Mouse (Mus musculus): ENCODE data around the gene Dnajc4. TPM values are rescaled to one million over a fixed set of nuclear protein-coding genes. Genes with fewer than 3 reads are reported as not detected.

The Dnajc4 gene
- 15.7 TPM for polyA plus RNA-seq (2015; fragmentation: Illumina TruSeq; extraction: RNeasy Lipid Tissue Mini Kit (QIAGEN cat#74804); ENCODE audit: insufficient read depth, low read depth, low replicate concordance)

DNA sequence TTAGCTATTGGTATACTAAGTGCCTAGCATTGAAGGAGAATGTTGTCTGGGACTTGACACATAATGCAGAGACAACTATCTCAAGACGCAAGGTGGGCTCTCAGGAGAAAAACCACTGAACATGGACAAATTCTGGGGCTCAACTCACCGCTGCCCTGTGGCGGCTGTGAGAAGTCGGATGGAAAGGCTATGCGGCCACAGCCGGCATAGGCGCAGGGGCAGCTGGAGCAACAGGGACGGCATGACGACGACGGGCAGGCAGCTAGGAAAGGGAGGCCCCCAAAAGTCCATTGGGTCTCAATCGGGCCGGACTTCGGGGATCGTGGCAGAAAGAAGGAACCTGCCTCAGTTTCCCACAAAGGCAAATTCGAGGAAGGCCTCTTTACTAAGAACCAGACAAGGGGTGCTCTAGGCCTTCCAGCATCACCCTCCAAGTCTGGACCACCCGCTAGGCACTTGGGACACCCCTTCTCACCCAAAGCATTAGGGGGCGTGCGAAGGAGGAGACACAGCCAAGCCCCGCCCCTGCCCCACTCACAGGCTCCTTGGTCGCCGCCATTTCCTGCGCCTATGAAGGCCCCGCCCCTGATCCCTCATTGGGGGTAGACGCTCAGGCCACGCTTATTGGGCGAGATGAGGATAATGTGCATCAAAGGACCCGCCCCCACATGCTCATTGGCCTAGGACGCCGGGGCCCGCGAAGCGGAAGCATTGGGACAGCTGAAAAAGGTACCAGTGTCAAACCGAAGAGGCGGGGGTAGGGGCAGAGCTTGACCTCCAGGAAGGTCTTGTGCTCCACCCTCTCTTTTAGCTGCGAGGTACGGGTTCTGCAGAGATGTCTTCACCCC, at the start of gene Dnajc4:
TSS of gene Dnajc4 (minus strand) at position 562 of the 848 bp plus-strand sequence.

DNA sequence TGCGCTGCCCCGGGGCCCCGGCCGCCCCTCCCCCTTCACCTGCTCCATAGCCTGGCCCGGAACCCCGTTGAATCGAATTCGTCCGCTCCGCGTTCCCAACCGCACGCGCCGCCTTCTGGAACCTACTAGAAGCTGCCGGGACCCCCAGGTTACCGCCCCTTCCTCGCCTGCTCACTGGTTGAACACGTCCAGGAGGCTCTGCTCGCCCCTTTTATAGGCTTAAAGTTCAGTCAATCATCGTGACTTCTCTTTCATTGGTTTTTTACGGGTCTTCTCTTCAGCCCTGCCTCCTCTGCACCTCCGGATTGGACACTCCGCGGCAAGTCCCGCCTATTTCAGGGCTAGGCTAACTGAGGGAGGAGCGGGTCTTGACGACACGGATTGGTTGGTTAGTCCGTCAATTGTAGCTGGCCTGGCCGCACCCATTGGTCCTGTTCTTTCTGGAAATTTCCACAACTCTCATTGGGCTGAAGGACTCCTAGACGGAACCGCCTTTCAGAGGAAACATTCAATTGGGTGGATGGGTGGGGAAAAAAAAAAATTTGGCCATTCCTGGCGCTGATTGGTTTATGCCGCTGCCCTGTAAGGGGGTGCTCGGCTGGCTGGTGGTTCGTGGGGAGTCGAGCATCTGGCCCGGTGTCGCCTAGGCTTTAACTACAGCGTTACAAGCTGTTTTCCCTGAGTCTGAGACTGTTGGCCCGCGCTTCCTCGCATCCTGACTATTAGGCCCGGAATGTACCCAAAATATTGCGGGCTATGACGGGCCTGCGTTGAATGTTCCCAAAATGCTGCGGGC, 47.7 kb upstream of the Dnajc4 start, which contains the start of gene Stip1:
TSS of gene Stip1 (minus strand) at position 127 of the 796 bp plus-strand sequence.

DNA sequence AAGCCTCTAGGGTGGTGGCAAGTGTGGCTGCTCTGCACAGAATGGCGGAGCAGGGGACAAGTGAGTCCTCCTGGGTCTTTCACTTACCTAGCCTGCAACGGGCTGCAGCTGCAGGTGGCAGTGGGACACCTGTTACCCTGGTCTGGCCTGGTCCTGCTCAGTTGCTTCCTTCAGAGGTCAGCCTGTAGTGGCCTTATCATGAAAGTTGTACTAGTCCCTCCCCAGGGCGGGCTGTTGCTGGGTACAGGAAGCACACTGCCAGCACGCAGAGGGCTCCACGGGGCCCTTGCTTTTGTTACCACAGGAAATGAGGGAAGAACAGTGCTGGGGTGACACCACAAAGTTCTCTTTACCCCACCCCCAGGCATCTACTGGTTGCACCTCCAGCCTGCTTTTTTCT, 26.8 kb upstream of the Dnajc4 start, which contains the start of gene Fermt3:
TSS of gene Fermt3 (minus strand) at position 279 of the 400 bp plus-strand sequence.

DNA sequence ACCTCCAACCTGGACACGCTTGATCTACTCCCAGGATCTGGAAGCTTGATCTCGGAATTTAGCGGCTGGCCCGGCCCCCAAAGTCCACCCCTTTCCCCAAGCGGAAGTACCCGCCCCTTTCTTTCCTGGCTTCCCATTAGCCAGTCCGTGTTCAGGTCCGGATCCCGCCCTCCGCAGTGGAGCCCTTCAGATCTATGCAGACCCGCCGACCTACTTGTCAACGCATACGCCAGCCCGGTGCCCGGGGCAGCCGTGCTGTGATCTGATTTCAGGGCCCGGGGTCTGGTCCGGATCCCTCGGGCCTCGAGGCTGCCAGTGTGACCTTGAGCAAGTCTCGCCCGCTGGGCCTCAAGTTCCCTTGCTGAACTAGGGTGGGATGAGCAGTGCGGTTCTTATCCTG, 3.6 kb upstream of the Dnajc4 start, which contains the start of the genes Nudt22 and Trpt1:
TSS of gene Nudt22 (minus strand) at position 112 of the 400 bp plus-strand sequence.
TSS of gene Trpt1 (plus strand) at position 126 of the 400 bp plus-strand sequence.

DNA sequence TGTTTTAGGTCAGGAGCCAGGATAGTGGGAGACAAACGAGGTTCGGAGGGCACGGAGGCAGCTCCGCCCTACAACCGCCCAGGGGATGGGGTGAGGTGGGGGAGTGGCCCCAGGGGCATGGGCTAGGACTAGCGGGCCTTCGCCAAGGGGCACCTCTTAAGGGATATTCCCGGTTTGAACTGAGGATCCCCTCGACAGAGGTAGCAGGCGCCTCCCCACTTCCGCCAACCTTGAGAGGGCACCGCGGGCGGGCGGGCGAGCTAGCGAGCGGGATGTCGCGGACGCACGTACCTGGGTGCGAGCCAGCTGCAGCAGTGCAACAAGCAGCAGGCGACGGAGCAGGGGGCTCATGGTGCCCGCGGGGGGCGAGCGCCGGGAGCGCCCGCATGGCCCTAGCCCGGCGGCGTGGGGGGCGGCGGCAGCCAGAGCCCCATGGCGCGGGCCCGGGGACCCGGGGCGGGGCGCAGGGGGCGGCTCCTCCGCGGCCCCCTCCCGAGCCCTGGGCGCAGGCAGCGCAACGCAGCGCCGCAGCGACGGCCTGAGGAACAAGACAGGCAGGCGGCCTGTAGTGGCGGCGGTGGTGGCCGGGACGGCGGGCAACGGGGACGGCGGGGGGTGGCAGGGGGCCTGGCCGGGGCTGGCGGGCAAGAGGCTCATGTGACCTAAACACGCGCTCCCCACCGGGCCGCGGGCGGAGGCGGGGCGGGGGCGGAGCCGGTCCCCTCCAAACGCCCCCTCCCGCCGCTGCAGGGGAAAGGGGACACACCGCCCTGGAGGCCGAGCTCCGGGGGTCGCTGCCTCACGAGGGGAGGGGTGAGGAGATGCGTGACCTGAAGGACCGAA, 5.1 kb downstream of the Dnajc4 start, which contains the start of gene Vegfb:
TSS of gene Vegfb (minus strand) at position 591 of the 843 bp plus-strand sequence.

DNA sequence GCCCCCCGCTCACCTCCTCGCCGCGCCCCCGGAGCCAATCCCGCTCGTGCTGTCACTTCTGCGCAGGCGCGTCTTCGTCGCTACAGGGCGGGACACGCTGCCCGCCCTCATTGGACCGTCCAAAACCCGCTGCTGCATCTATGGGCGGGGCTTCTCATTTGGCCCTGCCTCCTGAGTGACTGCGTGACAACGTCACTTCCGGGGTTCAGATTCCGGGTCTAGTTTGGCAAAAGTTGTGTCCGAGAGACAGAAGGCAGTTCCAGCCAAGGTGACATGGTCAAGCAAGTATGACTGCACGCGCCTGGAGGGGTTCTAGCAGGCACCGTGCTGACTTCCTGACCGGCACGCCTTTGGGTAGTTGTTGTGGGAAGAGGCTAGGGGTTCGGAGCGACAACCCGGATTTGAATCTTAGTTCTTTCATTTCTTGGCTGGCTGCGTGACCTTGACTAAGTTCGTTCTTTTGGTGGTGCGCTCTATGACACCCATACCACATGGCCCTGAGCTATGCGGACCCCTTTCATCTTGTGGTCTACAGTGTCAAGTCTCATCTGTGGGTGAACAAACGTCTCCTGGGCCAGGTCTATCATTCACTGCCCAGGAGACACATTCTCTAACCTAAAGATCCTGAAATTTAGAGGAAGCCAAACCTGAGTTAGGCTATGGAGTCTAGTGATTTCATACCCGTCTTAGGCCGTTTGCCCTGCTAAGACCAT, 11.8 kb downstream of the Dnajc4 start, which contains the start of gene Fkbp2:
TSS of gene Fkbp2 (minus strand) at position 121 of the 713 bp plus-strand sequence.

DNA sequence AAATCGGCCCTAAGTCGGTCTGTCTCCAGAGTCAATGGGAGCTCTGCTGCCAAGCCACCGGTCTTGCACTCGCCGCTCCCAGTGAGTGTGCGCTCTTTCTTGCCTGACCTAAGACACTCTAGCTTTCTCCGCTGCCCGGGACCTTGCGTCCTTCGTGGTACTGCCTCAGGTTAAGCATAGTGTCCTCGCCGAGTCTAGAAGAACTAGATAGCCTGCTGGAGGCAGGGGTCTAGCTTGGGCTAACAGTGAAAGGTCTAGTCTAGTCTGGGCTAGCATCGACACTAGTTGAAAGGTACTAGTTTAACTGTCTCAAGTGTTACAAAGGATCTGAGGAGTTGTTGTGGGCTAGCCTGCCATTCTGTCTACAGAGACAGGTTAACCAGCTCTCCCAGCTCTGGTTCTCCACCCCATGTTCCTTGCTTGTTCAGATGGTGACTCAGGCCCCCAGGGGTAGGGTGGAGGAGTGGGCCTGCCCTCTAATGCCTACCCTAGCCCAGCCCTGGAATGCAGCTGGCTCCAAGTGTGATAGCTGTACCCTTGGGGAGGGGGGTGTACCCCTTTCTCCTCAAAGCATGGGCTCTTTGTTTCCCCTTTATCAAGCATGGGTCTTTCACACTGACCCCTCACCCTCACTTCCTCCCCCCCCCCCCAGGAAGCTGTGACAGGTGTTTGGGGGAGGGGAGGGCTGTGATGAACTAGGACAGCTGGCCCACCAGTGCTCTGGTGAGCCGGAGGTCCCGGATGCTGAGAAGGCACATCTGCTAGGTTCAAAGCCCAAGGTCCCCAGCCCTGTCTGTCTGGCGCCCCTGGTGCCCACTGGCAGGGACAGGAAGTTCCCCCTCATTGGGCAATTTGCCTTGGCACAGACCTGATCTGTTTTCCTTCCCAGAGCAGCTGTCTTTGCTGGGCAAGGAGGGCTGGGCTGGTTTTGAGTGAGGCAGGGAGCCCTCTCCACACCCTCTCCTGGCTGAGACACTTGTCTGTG, 16.5 kb downstream of the Dnajc4 start, which contains the start of gene Plcb3:
TSS of gene Plcb3 (minus strand) at position 934 of the 985 bp plus-strand sequence.

DNA sequence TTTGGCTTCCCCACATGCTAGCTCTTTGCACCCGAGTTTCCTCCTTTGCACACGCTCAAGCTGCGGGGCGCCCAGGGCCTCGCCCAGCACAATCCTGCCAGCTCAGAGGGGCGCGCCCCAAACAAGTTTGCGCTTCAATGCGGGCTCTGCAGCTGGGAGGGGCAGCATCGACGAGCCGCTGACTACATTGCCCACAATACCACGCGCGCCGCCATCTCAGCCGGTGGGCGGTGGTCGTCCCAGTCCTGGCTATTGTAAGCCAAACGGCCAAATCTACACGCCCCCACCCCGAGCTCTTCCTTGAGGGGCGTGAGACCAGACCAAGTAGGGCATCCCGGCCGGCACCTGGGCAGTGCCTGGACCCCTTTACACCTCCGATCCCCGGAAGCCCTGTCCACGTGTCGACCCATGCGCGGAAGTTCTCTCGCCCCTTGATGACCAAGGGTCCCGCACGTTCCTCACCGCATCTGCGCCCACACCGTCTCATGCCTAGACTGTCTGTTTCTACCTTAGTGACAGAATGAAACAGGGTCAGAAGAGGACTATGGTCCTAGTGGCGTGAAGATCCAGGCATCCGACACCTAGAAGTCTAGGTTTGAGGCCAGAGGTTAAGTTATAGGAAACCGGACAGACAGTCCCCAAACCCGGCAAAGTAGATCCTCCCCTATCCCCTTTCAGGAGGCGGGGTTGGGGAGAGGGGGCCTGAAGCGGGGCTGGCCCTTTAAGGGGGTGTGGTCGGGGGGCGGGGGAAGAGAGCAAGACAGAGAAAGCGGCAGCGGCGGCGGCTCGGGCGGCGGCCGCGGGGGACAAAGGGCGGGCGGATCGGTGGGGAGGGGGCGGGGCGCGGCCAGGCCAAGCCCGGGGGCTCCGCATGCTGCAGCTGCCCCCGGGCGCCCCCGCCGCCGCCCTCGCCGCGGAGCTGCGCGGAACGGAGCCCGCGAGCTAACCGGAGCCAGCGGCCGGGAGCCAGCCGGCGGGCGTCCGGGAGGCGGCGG, 17.9 kb downstream of the Dnajc4 start, which contains the start of gene Ppp1r14b:
TSS of gene Ppp1r14b (plus strand) at position 758 of the 995 bp plus-strand sequence.

DNA sequence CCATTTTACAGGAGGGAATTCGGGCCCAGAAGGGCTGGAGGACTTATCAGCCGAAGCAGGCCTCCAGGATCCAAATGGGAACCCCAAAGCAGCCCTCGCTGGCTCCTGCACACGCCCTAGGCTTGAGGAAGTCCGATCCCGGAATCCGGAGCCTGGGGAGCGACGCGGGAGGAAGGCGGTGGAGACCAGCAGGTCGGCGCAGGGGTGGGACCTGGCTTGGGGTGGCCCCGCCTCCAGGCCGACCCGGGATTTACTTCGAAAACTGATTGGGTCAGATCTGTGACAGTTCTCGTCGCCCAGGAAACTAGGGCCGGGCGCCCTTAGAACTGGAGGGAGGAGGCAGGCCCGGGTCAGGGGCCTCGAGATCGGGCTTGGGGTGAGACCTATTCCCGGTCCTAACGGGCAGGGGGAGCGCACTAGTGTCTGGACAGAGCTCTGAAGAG, 50.1 kb downstream of the Dnajc4 start, which contains the start of gene Gpr137:
TSS of gene Gpr137 (minus strand) at position 232 of the 443 bp plus-strand sequence.

DNA sequence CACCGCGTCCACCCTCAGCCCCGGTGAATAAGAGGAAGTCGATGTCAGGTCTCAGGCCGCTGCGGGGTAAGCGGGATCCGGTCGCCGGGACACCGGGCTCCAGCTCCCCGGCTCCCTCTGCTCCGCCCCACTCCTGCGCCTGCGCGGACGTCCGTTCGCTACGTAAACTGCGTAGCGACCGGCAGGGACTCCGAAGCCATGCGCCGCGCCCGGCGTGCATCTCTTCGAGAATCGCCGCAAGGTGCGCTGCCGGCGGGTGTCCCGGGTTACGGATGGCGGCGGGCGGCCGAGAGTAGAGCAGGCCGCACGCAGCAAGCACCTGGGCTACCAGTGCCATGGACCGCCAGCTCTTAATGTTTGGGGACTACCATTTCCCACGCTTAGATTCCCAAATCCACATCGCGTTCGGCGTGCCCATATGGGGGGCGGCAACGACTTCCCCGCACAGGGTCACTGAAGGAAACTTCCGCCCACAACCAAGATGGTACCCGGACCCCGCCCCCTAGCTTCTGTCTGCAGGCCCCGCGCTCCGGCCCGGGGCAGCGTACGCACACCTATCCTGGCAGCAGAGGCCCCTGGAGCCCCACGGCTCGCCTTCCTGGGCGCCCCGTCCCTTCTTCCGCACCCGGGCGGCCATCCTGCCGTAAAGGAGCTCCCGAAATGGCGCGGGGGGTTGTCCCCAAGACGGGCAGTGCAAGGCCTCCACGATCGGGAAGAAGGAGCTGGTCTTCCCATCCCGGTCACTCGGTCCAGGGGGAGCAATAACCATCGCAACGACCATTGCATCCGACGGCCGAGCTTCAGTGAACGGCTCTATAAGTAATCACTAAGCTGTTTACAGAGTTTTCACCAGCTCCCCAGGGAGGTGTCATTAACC, 50.8 kb downstream of the Dnajc4 start, which contains the start of gene Bad:
TSS of gene Bad (plus strand) at position 490 of the 877 bp plus-strand sequence.

Other genes with a start within 250 kb of the Dnajc4 start
- gene Rps6ka4, start 151.9 kb downstream of the Dnajc4 start, polyA plus RNA-seq (2015; fragmentation: Illumina TruSeq; extraction: RNeasy Lipid Tissue Mini Kit (QIAGEN cat#74804); ENCODE audit: insufficient read depth, low read depth, low replicate concordance): 5.0 TPM
- 1.2 TPM for gene Ccdc88b, start 134.4 kb downstream of the Dnajc4 start, polyA plus RNA-seq (2015; fragmentation: Illumina TruSeq; extraction: RNeasy Lipid Tissue Mini Kit (QIAGEN cat#74804); ENCODE audit: insufficient read depth, low read depth, low replicate concordance)
- 23.1 TPM for gene Trmt112, start 82.9 kb downstream of the Dnajc4 start, polyA plus RNA-seq (2015; fragmentation: Illumina TruSeq; extraction: RNeasy Lipid Tissue Mini Kit (QIAGEN cat#74804); ENCODE audit: insufficient read depth, low read depth, low replicate concordance)
- gene Prdx5, start 82.5 kb downstream of the Dnajc4 start, polyA plus RNA-seq (2015; fragmentation: Illumina TruSeq; extraction: RNeasy Lipid Tissue Mini Kit (QIAGEN cat#74804); ENCODE audit: insufficient read depth, low read depth, low replicate concordance): 34.0 TPM
- gene Esrra, start 70.8 kb downstream of the Dnajc4 start, polyA plus RNA-seq (2015; fragmentation: Illumina TruSeq; extraction: RNeasy Lipid Tissue Mini Kit (QIAGEN cat#74804); ENCODE audit: insufficient read depth, low read depth, low replicate concordance): 7.1 TPM
- gene Catsperz, start 67.2 kb downstream of the Dnajc4 start, polyA plus RNA-seq (2015; fragmentation: Illumina TruSeq; extraction: RNeasy Lipid Tissue Mini Kit (QIAGEN cat#74804); ENCODE audit: insufficient read depth, low read depth, low replicate concordance): not detected
- gene Kcnk4, start 58.1 kb downstream of the Dnajc4 start, polyA plus RNA-seq (2015; fragmentation: Illumina TruSeq; extraction: RNeasy Lipid Tissue Mini Kit (QIAGEN cat#74804); ENCODE audit: insufficient read depth, low read depth, low replicate concordance): not detected
- gene Bad, start 50.7 kb downstream of the Dnajc4 start, polyA plus RNA-seq (2015; fragmentation: Illumina TruSeq; extraction: RNeasy Lipid Tissue Mini Kit (QIAGEN cat#74804); ENCODE audit: insufficient read depth, low read depth, low replicate concordance): 7.5 TPM
- 29.3 TPM for gene Gpr137, start 50.1 kb downstream of the Dnajc4 start, polyA plus RNA-seq (2015; fragmentation: Illumina TruSeq; extraction: RNeasy Lipid Tissue Mini Kit (QIAGEN cat#74804); ENCODE audit: insufficient read depth, low read depth, low replicate concordance)
- 50.5 TPM for gene Ppp1r14b, start 17.6 kb downstream of the Dnajc4 start, polyA plus RNA-seq (2015; fragmentation: Illumina TruSeq; extraction: RNeasy Lipid Tissue Mini Kit (QIAGEN cat#74804); ENCODE audit: insufficient read depth, low read depth, low replicate concordance)
- gene Plcb3, start 16.1 kb downstream of the Dnajc4 start, polyA plus RNA-seq (2015; fragmentation: Illumina TruSeq; extraction: RNeasy Lipid Tissue Mini Kit (QIAGEN cat#74804); ENCODE audit: insufficient read depth, low read depth, low replicate concordance): 13.1 TPM
- gene Fkbp2, start 12.1 kb downstream of the Dnajc4 start, polyA plus RNA-seq (2015; fragmentation: Illumina TruSeq; extraction: RNeasy Lipid Tissue Mini Kit (QIAGEN cat#74804); ENCODE audit: insufficient read depth, low read depth, low replicate concordance): 89.4 TPM
- gene Vegfb, start 4.9 kb downstream of the Dnajc4 start, polyA plus RNA-seq (2015; fragmentation: Illumina TruSeq; extraction: RNeasy Lipid Tissue Mini Kit (QIAGEN cat#74804); ENCODE audit: insufficient read depth, low read depth, low replicate concordance): 14.7 TPM
- 47.9 TPM for gene Nudt22, start 3.5 kb upstream of the Dnajc4 start, polyA plus RNA-seq (2015; fragmentation: Illumina TruSeq; extraction: RNeasy Lipid Tissue Mini Kit (QIAGEN cat#74804); ENCODE audit: insufficient read depth, low read depth, low replicate concordance)
- gene Trpt1, start 3.6 kb upstream of the Dnajc4 start, polyA plus RNA-seq (2015; fragmentation: Illumina TruSeq; extraction: RNeasy Lipid Tissue Mini Kit (QIAGEN cat#74804); ENCODE audit: insufficient read depth, low read depth, low replicate concordance): 6.4 TPM
- gene Fermt3, start 26.9 kb upstream of the Dnajc4 start, polyA plus RNA-seq (2015; fragmentation: Illumina TruSeq; extraction: RNeasy Lipid Tissue Mini Kit (QIAGEN cat#74804); ENCODE audit: insufficient read depth, low read depth, low replicate concordance): 2.3 TPM
- gene Stip1, start 47.4 kb upstream of the Dnajc4 start, polyA plus RNA-seq (2015; fragmentation: Illumina TruSeq; extraction: RNeasy Lipid Tissue Mini Kit (QIAGEN cat#74804); ENCODE audit: insufficient read depth, low read depth, low replicate concordance): 15.0 TPM
- 9.8 TPM for gene Macrod1, start 64.2 kb upstream of the Dnajc4 start, polyA plus RNA-seq (2015; fragmentation: Illumina TruSeq; extraction: RNeasy Lipid Tissue Mini Kit (QIAGEN cat#74804); ENCODE audit: insufficient read depth, low read depth, low replicate concordance)
- 0.54 TPM for gene Flrt1, start 113.2 kb upstream of the Dnajc4 start, polyA plus RNA-seq (2015; fragmentation: Illumina TruSeq; extraction: RNeasy Lipid Tissue Mini Kit (QIAGEN cat#74804); ENCODE audit: insufficient read depth, low read depth, low replicate concordance)
- 15.2 TPM for gene Otub1, start 213.7 kb upstream of the Dnajc4 start, polyA plus RNA-seq (2015; fragmentation: Illumina TruSeq; extraction: RNeasy Lipid Tissue Mini Kit (QIAGEN cat#74804); ENCODE audit: insufficient read depth, low read depth, low replicate concordance)
- gene Cox8a, start 225.0 kb upstream of the Dnajc4 start, polyA plus RNA-seq (2015; fragmentation: Illumina TruSeq; extraction: RNeasy Lipid Tissue Mini Kit (QIAGEN cat#74804); ENCODE audit: insufficient read depth, low read depth, low replicate concordance): 113 TPM
- 4.7 TPM for gene Naa40, start 248.6 kb upstream of the Dnajc4 start, polyA plus RNA-seq (2015; fragmentation: Illumina TruSeq; extraction: RNeasy Lipid Tissue Mini Kit (QIAGEN cat#74804); ENCODE audit: insufficient read depth, low read depth, low replicate concordance)

Measured in pancreas, adult 10 weeks (tissue).